Mouse (Mus musculus): ENCODE measurements around the gene Necap1.

Necap1 gene

DNA sequence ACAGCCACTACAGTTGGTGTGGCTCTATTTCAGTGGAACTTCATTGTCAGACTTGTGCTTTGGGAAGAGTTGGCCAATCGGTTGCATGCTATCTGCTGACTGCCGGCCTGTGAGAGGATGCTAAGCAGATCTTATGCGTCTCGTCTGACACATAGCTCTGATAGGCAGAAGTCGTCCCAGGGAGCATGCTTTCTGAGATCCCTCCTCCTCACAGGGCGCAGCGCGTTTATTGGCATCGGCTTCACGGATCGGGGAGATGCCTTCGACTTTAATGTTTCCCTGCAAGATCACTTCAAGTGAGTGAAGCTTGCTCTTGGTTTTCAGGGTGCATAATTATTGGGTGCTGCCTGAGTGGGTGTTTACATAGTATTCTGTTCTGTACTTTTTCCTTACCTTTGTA lies 7.0 kb downstream of the Necap1 start:
- CTCF ChIA-PET, result no interaction called here

DNA sequence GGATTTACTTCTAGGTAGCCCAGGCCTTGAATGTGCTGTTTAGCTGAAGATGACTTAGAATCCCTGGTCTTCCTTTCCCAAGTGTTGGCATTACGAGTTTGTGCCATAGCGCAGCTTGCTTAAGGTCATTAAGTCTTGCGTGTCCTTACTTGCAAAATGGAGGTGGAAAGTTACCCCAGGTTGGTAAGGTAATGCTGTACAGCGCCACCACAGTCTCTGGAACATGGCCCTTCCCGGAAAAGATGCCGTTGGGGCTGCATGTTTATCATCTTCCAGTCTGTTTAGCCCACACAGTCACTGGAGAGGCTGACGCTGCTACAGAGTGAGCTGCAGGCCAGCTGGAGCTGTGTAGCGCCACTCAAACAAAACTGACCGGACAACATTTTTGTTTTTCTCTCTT lies 9.3 kb downstream of the Necap1 start:
- CTCF ChIA-PET, result no interaction called here

DNA sequence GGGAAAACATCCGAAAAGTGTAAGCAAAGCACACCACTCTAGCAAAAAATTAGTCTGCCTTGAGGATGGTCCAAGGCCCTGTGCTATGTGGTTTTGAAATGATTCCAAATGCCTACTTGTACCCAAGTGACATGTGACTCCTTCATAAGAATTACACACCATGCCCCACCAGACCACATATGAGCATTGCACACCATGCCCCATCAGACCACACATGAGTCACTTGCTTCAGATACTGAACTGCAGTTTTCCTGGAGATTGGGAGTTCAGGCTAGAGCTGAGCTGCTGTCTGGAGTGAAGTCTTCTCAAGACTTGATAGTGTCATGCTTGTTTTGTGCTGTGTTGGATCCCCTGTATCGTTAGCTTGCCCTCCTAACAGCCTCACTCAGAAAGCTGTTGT lies 15.3 kb downstream of the Necap1 start:
- CTCF ChIA-PET, result no interaction called here

DNA sequence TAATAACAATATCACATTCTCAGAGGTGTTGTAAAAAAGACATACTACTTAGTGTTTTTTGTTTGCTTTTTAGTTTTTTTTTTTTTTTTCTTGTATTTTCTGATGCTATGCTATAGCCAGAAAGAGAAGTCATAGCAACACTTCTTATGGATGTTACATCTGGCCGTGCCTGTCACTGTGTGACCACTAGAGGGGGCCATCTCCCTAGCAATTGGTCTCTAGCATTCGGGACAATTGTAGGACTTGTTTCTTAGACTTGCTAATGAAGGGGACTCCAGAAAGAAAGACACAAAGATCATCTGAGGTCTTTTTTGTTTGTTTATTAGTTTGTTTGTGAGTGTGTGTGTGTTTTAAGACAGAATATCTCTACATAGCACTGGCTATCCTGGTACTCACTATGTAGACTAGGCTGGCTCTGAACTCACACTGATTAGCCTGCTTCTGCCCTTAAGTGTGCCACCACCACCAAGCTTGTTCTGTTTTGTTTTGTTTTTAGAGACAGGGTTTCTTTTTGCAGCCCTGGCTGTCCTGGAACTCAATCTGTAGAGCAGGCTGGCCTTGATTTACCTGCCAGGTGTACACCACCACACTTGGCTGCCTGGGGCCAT lies 18.3 kb downstream of the Necap1 start:
- CTCF ChIA-PET, result interaction anchor here (0.7 to 1.2 kb wide), 4 partner anchors 10 to 113 kb away, joined by 4 to 14 read pairs (median 6); partner anchors contain the start of gene Clec4a1

DNA sequence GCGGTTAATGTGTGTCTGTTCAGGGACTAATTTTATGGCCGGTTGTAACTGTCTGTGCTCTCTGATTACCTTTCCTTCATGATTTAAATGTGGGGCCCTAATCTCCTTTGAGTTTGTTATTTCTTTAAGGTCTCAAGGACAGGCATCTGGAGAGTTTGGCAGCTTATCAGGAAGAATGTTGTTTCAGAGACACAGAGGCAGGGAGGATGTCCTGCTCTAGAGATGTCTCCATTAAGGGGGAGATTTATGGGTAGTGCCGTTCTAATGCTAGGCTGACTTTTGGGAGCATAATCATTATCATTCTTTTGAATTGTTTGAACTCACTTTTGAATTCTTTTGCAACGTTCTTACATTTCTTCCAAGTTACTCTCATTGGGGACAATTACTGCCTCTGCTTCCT lies 45.6 kb downstream of the Necap1 start:
- CTCF ChIA-PET, result no interaction called here

DNA sequence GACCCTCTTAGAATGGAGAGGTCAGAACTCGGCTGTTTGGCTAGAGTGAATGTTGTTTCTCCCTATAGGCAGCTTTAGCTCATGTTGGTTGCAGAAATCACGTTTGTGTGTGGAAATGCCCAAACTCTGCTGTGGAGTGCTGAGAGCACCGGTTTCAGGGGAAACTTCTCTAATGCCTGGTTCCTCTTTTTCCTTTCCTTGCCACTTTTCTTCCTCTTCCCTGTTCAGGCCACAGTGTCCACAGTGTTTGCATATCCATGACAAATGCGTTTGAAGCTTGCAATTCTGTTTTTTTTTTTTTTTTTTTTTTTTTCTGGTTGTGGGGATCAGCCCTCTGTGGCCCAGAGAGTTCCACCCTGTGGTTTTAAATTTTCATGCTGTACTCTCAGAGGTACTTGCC lies 47.2 kb downstream of the Necap1 start, which contains the start of gene Clec4a1:
Clec4a1 (plus strand) TSS at position 398 of the 400 bp plus-strand sequence.
- CTCF ChIA-PET, result interaction anchor here (0.5 to 0.6 kb wide), 2 partner anchors 29 to 394 kb away, joined by 4 to 5 read pairs; no protein-coding TSS in a partner anchor

DNA sequence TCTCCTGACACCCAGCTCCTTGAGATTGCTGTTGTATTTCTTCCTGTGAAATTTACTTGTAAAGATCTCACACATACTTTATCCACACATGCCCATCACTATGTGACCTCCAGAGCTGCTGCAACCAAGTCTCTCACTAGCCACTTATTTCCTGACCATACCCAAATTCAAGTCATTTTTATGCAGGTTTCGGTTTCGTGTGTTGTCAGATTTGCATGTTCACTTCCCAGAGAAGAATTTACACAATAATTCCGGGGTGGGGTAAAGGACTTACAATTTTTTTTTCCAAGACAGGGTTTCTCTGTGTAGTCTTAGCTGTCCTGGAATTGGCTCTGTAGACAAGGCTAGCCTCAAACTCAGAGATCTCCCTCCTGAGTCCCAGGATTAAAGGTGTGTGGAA lies 60.6 kb downstream of the Necap1 start:
- CTCF ChIA-PET, result no interaction called here
